Mouse (Mus musculus): ENCODE results near the gene Chst15. TPM values are rescaled to one million over a fixed set of nuclear protein-coding genes. Genes with fewer than 3 reads are reported as not detected.

Chst15 gene
- polyA plus RNA-seq, 1 experiment from 2014 or later = 28.0 TPM

DNA sequence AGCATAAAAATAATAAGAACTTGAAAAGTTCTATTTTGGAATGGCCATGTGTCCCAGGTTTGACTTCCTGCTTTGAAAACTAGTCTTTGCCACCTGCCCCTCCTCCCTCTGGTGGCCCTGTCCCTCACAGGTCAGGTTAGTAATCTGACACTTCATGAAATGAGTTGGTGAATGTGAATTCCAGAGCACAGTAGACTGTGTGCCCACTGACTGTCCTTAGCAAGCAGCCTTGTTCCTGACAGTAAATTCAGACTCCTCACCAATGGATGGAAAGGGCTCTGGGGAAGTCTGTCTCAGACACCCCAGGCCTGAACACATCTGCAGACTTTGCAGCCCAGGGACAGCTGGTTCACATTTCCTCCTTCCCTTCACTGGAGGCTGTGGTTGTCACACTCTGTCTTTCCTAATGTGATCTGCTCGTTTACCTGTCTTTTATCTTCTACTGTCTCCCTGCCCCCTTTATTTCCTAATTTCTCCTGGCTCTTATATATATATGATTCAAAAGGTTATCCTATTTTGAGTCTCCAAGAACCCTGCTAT lies 112.9 kb downstream of the Chst15 start:
- no peaks in the 10 kb centered on the region for H3K36me3 ChIP-seq
- H3K27me3 ChIP-seq = no peaks in the 10 kb centered on the region
- no peak overlapping the region for H3K4me2 ChIP-seq (replicated peaks)
- no peaks in the 10 kb centered on the region for H3K9me3 ChIP-seq
- 65% methylated on average over 1 of the region's 1 CpGs for WGBS
- H3K4me1 ChIP-seq = 0 out of 2 replicates have a peak, but pooled peaks cover 6% of the 10 kb centered on the region
- no peak overlapping the region for H3K4me3 ChIP-seq
- ATAC-seq (ENCODE audit: low FRiP score, low read depth) = no peak
- no peak overlapping the region for H3K9ac ChIP-seq (replicated peaks)
- H3K27ac ChIP-seq (replicated peaks) = no peak overlapping the region

DNA sequence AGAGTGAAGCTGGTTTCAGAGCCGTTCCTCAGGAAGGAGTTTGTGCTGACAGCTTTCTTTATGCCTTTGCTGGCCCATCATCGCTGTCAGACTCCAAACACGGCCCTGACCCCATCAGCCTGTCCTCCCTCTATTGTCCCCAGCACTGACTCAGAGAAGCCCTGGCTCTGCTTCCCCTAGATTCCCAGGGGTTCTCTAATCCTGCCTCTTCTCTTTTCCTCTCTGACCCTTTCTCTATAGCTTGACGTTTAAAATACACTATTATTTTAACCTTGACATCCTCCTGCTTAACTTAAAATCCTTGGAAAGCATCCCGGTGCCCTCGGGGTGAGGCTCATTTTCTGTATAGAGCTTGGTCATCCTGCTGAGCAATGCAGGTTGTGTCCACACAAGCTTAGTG lies 117.3 kb downstream of the Chst15 start:
- 28% methylated on average over 6 of the region's 6 CpGs for WGBS
- H3K9me3 ChIP-seq = no peaks in the 10 kb centered on the region
- no peak for ATAC-seq (ENCODE audit: low FRiP score, low read depth)

DNA sequence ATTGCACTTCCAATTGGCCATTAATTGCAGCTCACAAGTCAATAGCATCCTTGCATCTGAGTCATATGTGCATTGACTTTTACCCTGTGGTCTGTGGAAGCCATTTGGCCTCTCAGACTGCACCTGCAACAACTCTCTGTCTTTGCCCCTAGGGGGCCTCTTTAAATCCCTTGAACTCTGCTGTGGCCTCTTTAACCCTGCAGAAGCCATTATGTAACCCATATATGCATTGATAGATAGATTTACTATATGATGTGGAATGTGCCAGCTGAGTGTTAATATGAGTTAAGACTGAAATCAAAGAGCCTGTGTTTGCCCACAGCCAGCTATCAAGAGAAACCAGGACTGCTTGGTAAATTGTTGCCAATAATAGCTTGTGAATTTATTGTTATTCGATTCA lies 118.2 kb downstream of the Chst15 start:
- no peaks in the 10 kb centered on the region for H3K36me3 ChIP-seq
- H3K4me1 ChIP-seq = peaks cover 7% of the 10 kb centered on the region; the same call in 1 of the 2 replicates
- ATAC-seq (ENCODE audit: low FRiP score, low read depth) = no peak
- H3K9me3 ChIP-seq = no peaks in the 10 kb centered on the region
- 86% methylated on average over 1 of the region's 1 CpGs for WGBS
- no peak overlapping the region for H3K27ac ChIP-seq (replicated peaks)
- no peaks in the 10 kb centered on the region for H3K27me3 ChIP-seq
- no peak overlapping the region for H3K4me2 ChIP-seq (replicated peaks)
- no peak overlapping the region for H3K4me3 ChIP-seq
- H3K9ac ChIP-seq (replicated peaks) = no peak overlapping the region

More for the DNA sequence above, 117.3 kb downstream of the Chst15 start:
- Histone ChIP-seq H3K4me2 (replicated peaks) (no peak overlapping the region), H3K9ac (replicated peaks) (no peak overlapping the region), H3K4me3 (no peak overlapping the region), H3K27me3 (no peaks in the 10 kb centered on the region), H3K4me1 (peaks cover 7% of the 10 kb centered on the region; the same call in 1 of the 2 replicates), H3K36me3 (no peaks in the 10 kb centered on the region), H3K27ac (replicated peaks) (no peak overlapping the region)

DNA sequence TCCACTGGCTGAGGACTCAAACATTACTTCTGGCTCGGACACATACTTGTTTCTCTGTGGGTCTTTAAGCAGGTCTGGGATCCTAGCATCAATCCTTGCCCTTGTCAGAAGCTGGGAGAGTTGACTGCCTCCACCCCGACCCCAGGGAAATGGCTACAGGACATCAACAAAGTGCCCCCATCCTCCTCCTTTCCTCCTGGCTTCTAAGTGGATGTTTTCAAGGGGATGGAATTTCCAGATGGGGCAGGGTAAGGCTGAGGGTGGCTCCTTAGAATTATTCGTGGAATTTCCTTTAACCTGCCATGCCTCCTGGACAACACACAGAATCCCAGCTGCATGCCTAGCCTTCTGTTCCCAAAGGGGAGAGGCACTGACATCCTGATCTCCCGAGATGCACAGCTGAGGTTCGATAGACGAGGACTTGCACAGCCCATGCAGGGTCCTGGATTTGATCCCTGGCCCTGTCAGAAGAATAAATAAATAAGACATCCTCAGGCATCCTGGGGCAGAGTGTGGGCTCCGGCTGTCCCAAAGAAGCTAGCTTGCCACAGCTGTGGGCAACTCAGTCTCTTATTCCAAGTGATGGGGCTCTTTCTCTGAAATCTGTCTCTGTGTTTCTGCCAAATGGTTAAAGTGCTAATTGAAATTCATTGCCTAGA lies 119.1 kb downstream of the Chst15 start:
- WGBS = 62% methylated on average over 7 of the region's 7 CpGs
- H3K27me3 ChIP-seq = no peaks in the 10 kb centered on the region
- no peak overlapping the region for H3K27ac ChIP-seq (replicated peaks)
- peaks cover 7% of the 10 kb centered on the region; the same call in 1 of the 2 replicates for H3K4me1 ChIP-seq
- H3K36me3 ChIP-seq = no peaks in the 10 kb centered on the region
- no peaks in the 10 kb centered on the region for H3K9me3 ChIP-seq
- H3K4me2 ChIP-seq (replicated peaks) = no peak overlapping the region
- H3K9ac ChIP-seq (replicated peaks) = no peak overlapping the region
- no peak for ATAC-seq (ENCODE audit: low FRiP score, low read depth)
- no peak overlapping the region for H3K4me3 ChIP-seq

DNA sequence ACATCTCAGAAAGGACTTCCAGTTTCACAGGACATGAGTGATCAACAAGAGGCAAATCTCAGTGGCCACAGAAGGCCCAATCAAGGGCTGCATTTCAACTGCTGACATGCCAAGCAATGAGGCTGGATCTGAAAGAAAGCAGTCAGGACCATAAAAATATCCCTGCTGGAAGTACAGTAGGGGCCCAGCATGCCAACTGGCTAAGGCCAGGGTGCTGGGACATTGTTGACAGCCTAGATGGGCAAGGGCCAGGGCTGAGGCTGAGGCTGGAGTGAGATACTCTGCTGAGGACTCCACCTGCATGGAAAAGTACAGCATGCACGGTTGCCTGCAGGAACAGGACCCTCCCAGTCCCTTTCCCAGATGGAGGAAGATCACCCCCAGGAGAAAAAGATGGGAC lies 120.4 kb downstream of the Chst15 start:
- Histone ChIP-seq H3K36me3 (no peaks in the 10 kb centered on the region), H3K27me3 (no peaks in the 10 kb centered on the region), H3K4me3 (no peak overlapping the region), H3K9ac (replicated peaks) (no peak overlapping the region), H3K4me1 (peaks cover 7% of the 10 kb centered on the region; the same call in 1 of the 2 replicates), H3K4me2 (replicated peaks) (no peak overlapping the region), H3K9me3 (no peaks in the 10 kb centered on the region), H3K27ac (replicated peaks) (no peak overlapping the region)
- 89% methylated on average over 1 of the region's 1 CpGs for WGBS
- ATAC-seq (ENCODE audit: low FRiP score, low read depth) = no peak

DNA sequence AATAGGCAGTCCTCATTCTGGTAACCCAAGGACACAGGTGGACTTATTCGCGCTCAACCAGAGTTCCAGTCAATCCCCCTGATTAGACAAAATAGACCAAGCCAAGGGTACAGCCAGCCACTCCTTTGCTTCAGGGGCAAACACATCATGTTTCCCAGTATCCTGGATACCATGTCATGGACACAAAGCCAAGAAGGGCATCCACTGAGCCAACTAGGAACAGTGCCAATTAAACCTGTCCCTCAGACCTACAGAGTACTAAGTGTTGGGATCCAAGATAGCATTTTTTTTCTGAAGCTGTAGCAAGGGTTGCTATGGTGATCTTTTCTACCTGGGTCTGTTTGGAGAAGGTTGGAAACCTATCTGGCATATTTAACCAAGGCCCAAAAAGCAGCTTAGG lies 123.4 kb downstream of the Chst15 start:
- Histone ChIP-seq H3K9me3 (0 out of 2 replicates have a peak, but pooled peaks cover 2% of the 10 kb centered on the region), H3K27ac (replicated peaks) (no peak overlapping the region), H3K27me3 (no peaks in the 10 kb centered on the region), H3K9ac (replicated peaks) (no peak overlapping the region), H3K36me3 (no peaks in the 10 kb centered on the region), H3K4me2 (replicated peaks) (no peak overlapping the region), H3K4me3 (no peak overlapping the region), H3K4me1 (peaks cover 5% of the 10 kb centered on the region; the same call in 1 of the 2 replicates)
- WGBS = 92% methylated on average over 2 of the region's 2 CpGs
- no peak for ATAC-seq (ENCODE audit: low FRiP score, low read depth)

DNA sequence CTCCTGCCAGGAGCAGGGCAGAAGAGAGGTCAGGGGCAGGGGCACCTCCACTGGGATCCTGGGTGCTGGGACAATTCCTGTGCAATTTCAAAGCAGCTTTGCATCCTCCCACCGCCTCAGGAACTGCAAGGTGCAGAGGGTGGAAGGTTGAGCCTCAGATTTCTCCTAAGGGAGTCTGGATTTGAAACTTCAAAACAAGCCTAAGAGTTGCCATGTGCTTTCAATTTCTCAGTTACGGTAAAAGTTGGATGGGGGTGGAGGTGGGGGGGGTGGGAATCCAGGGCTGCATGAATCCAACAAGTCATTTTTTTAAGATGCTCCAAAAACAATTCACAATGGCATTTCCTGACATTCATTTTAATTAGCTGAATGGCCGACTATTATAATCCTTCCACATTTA lies 129.6 kb downstream of the Chst15 start:
- no peak overlapping the region for H3K27ac ChIP-seq (replicated peaks)

More for the DNA sequence above, 129.6 kb downstream of the Chst15 start:
- Histone ChIP-seq H3K4me1 (peaks cover 15% of the 10 kb centered on the region), H3K27me3 (peaks cover 4% of the 10 kb centered on the region; the same call in 1 of the 2 replicates), H3K9ac (replicated peaks) (no peak overlapping the region), H3K4me2 (replicated peaks) (no peak overlapping the region), H3K4me3 (no peak overlapping the region), H3K36me3 (no peaks in the 10 kb centered on the region), H3K9me3 (0 out of 2 replicates have a peak, but pooled peaks cover 2% of the 10 kb centered on the region)
- no peak for ATAC-seq (ENCODE audit: low FRiP score, low read depth)
- WGBS = 62% methylated on average over 3 of the region's 3 CpGs

Other genes starting within 250 kb of the Chst15 start
- 1.8 and 4.3 TPM in 2 replicates for gene Cpxm2, start 162.5 kb downstream of the Chst15 start, polyA plus RNA-seq (2016; fragmentation: Nextera tagmentation; extraction: Ambion mirVana)

All from midbrain, embryonic 12.5 days (tissue).